Mouse (Mus musculus): ENCODE data around the gene Grm4.

DNA sequence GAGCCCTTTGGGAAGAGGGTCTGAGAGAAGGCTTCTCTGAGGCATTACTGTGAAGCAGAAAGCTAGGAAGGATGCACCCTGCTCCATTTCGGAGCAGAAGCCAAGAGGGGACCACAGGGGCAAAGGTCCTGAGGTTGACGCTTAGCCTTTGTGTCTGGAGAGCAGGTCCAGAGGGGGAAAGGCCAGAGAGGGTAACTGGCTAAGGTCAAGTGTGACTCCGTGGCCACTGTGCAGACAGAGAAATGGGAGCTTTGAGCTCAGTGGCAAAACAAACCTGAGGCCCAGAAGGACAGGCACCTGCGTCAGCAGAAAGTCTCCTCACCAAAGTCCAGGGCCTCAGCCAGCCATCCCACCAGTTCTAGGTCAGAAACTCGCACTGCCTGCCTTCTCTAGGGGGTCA lies 12.7 kb downstream of the Grm4 start:
- TF ChIP-seq GATA1 (IDR thresholded peaks at IDR 0.05; ENCODE audit: borderline replicate concordance, low read length) (no peak), FLI1 (IDR thresholded peaks at IDR 0.05; ENCODE audit: low read length) (no peak)
